Mouse (Mus musculus) heart, embryonic 11.5 days (tissue): ENCODE measurements at regions not wholly inside any gene's neighbourhood (a gene's known extent, or its start where the extent isn't known, plus 50 kb on each side); places are given as distances from the start of the nearest gene placed in this dataset.

Experiments used
- ATAC-seq: fragments of 200-750 bp; cut with Nextera tagmentation; replicated peaks from 2 replicates; pipeline ENCODE4 v1.8.0; 2017; ENCODE audit warnings: moderate library complexity; ENCODE audit not compliant: insufficient number of reproducible peaks, low FRiP score, low TSS enrichment
- H3K27ac ChIP-seq: fragments of 300-500 bp; sonication (generic); 2 replicates; pipeline ENCODE4 v1.5.1; 2014; ENCODE audit warnings: mild to moderate bottlenecking, low read depth, low read length
- H3K27me3 ChIP-seq: fragments of 300-500 bp; sonication (generic); 2 replicates; pipeline ENCODE4 v1.6.1; 2014; ENCODE audit warnings: mild to moderate bottlenecking, low read length, mixed read lengths; ENCODE audit not compliant: control insufficient read depth, insufficient read depth
- H3K36me3 ChIP-seq: fragments of 300-500 bp; sonication (generic); 2 replicates; pipeline ENCODE4 v1.6.1; 2014; ENCODE audit warnings: mild to moderate bottlenecking, low read length, moderate library complexity, mixed read lengths; ENCODE audit not compliant: control insufficient read depth, insufficient read depth
- H3K4me1 ChIP-seq: fragments of 300-500 bp; sonication (generic); 2 replicates; pipeline ENCODE4 v1.6.1; 2014; ENCODE audit warnings: low read length; ENCODE audit not compliant: control insufficient read depth, insufficient read depth
- H3K4me2 ChIP-seq: fragments of 300-500 bp; sonication (generic); 2 replicates; pipeline ENCODE4 v1.6.1; 2014; ENCODE audit warnings: mild to moderate bottlenecking, moderate library complexity
- H3K4me3 ChIP-seq: fragments of 300-500 bp; sonication (generic); 2 replicates; pipeline ENCODE4 v1.5.1; 2014; ENCODE audit warnings: low read depth, low read length
- H3K9ac ChIP-seq: fragments of 300-500 bp; sonication (generic); 2 replicates; pipeline ENCODE4 v1.6.1; 2014; ENCODE audit warnings: mild to moderate bottlenecking, low read depth, low read length, moderate library complexity
- H3K9me3 ChIP-seq: fragments of 300-500 bp; sonication (generic); replicated peaks from 2 replicates; pipeline ENCODE4 v1.6.1; 2016; ENCODE audit warnings: low read length; ENCODE audit not compliant: control insufficient read depth
- WGBS: fragments of 180-500 bp; shearing (Covaris S2); extraction: QIAGEN DNeasy Blood & Tissue Kit; methylation state at CpG from one replicate; pipeline ENCODE4 v1.1.7; 2014; ENCODE audit not compliant: insufficient replicate concordance; 5-methylcytosine and 5-hydroxymethylcytosine counted together

DNA sequence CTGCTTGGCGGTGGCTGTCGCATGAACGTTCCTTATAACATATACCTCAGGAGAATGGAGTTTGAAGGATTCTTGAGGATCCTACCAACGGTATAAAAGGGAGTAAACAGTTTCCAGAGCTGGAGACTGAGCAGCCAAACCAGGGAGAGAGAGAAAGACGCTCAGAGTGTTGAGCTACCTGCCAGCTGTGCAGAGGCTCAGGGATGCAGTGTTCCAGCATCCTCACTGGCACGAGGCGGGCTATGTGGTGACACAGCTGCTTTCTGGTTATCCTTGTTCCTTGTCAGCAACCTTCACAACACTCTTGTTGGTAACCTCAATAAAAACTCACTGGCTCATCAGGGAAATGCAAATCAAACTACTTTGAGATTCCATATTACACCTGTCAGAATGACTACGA, 84.1 kb upstream of the Armc2 start:
- WGBS, result 87% methylated on average over 8 of the region's 8 CpGs
- H3K9ac ChIP-seq, result no peak overlapping the region
- H3K36me3 ChIP-seq, result no peaks in the 10 kb centered on the region
- 0 out of 2 replicates have a peak, but pooled peaks cover 2% of the 10 kb centered on the region for H3K4me1 ChIP-seq
- H3K9me3 ChIP-seq, result peaks cover 4% of the 10 kb centered on the region; the same call in 1 of the 2 replicates
- no peak overlapping the region for H3K4me3 ChIP-seq
- H3K27ac ChIP-seq, result no peak overlapping the region
- H3K27me3 ChIP-seq, result no peaks in the 10 kb centered on the region
- H3K4me2 ChIP-seq, result no peak overlapping the region
- ATAC-seq, result no peak

DNA sequence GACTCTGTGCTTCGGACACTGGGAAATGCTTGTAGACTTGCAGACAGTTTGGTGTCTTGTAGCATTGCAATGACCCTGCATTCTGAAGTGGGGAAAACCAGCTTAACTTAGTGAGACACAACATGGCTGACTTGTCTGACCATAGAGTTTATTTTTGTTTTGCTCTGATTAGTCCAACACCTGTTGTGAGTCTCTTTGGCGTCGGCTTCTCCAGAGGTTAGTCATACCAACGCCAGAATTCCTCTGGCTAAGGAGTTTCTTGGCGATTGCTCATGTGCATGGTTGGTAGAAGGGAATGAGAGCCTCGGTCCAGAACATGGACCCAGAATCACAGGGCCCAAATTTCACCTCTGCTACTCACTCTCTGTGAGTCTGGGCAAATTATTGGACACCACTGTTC, 82.9 kb upstream of the Armc2 start:
- no peak for ATAC-seq
- 74% methylated on average over 6 of the region's 6 CpGs for WGBS
- Histone ChIP-seq H3K27me3 (no peaks in the 10 kb centered on the region), H3K4me3 (no peak overlapping the region), H3K27ac (no peak overlapping the region), H3K9ac (no peak overlapping the region), H3K36me3 (no peaks in the 10 kb centered on the region), H3K4me2 (no peak overlapping the region), H3K4me1 (0 out of 2 replicates have a peak, but pooled peaks cover 2% of the 10 kb centered on the region), H3K9me3 (peaks cover 4% of the 10 kb centered on the region; the same call in 1 of the 2 replicates)

DNA sequence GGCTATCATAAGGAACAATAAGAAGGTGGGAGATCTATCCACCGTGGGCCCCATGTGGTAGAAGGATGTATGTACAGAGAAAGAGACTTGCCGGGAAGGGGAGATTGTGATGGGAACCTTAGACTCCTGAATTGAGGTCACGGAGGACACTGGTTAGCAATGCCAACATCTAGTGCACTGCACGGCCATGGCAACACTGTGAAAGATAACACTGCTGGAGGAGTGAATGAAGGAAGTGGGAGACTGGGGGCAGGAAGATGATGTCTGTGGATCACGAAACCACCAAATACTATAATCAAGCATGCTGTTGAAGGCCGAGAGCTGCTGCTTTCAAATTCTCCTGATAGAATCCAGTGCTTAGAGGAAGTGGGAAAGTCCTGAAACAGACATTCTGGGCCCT, 78.7 kb upstream of the Armc2 start:
- H3K27ac ChIP-seq, result no peak overlapping the region

DNA sequence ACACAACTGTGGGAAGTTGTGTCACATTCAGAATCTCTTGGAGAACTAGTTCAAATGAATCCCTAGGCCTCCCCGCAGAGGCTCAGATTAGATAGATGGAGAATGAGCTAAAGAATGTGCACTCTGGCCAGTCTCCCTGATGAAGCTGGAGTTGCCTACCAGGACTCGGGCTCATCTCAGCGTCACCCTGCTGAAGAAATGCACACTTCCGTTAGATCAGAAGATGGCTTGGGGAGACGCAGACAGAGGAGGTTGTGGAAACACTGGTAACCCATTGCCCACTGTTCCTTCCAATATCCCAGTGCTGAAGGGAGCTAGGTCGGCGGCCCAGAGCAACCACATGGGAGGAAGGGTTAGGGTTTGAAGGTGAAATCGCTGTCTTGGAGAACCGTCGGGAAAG, 77.7 kb upstream of the Armc2 start:
- 77% methylated on average over 10 of the region's 10 CpGs for WGBS

More for the DNA sequence above, 78.7 kb upstream of the Armc2 start:
- 75% methylated on average over 6 of the region's 6 CpGs for WGBS
- Histone ChIP-seq H3K4me3 (no peak overlapping the region), H3K27me3 (no peaks in the 10 kb centered on the region), H3K9ac (no peak overlapping the region), H3K4me2 (no peak overlapping the region), H3K36me3 (no peaks in the 10 kb centered on the region), H3K9me3 (no peaks in the 10 kb centered on the region), H3K4me1 (peaks cover 13% of the 10 kb centered on the region)
- ATAC-seq, result no peak

DNA sequence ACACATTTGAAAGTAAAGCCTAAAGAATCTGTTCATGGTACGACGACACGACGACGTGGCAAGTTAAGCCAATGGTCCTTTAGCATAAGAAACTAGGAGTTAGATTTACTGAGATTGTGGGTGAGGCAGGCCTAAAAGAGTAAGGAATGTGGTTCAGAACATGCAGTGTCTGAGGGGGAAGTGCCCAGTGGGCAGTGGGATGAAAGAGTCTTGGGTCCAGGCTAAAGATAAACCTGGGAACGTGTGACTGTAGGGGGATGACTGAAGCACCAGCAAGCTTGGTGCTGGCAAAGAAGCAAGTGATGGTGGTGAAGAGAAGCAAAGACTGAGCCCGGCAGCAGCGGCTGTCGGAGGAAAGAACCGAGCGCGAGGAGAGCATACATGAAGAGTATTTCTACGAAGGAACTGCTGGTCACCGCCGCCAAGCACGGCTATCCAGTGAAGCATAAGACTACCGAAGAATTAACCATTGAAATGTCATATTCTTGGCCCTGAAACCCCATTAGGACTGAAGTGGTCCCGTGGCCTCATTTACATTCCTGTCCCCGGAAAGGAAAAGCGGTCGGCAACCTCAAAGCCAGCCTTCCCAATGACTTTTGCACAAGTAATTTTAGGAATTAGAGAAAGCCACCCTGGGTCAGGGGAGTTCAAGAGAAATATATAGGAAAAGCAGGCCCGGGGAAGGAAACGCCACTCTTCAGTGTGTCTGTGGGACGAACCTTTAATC, 76.2 kb upstream of the Armc2 start:
- H3K27ac ChIP-seq, result no peak overlapping the region
- no peak overlapping the region for H3K9ac ChIP-seq
- no peaks in the 10 kb centered on the region for H3K27me3 ChIP-seq
- peaks cover 23% of the 10 kb centered on the region for H3K4me1 ChIP-seq
- no peaks in the 10 kb centered on the region for H3K9me3 ChIP-seq
- H3K36me3 ChIP-seq, result no peaks in the 10 kb centered on the region
- no peak overlapping the region for H3K4me3 ChIP-seq
- no peak overlapping the region for H3K4me2 ChIP-seq
- ATAC-seq, result no peak
- WGBS, result 77% methylated on average over 24 of the region's 24 CpGs

More for the DNA sequence above, 77.7 kb upstream of the Armc2 start:
- H3K36me3 ChIP-seq, result no peaks in the 10 kb centered on the region
- H3K4me2 ChIP-seq, result no peak overlapping the region
- no peak for ATAC-seq
- peaks cover 20% of the 10 kb centered on the region for H3K4me1 ChIP-seq
- H3K27me3 ChIP-seq, result no peaks in the 10 kb centered on the region
- no peak overlapping the region for H3K27ac ChIP-seq
- no peak overlapping the region for H3K4me3 ChIP-seq
- H3K9ac ChIP-seq, result no peak overlapping the region
- no peaks in the 10 kb centered on the region for H3K9me3 ChIP-seq

DNA sequence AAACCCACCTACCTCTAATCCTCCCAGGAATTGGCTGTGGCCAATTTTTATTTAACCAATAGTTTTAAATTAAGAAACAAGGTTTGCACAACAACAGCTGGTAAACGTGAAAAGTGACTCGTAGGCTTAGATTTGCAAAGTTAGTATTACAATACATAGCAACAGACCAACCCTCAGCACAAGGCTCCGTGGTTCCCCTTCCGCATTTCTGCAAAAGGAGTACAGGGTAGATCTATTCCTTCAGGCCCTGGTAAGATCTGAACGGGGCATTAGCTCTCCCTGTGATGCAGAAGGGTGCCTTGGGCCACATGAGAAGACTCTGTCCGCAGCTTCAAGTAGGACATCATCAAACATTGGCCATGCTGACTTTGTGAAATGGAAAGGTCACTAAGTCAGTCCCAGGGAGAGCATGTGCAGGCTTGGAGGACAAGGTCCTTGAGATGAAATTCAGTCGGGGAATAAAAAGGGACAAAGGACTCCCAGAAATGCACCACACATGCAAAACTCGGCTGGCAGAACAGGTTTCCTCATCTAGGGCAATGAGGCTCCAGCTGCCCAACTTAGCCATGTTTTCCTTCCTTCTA, 75.0 kb upstream of the Armc2 start:
- Histone ChIP-seq H3K9ac (no peak overlapping the region), H3K27ac (no peak overlapping the region), H3K27me3 (no peaks in the 10 kb centered on the region), H3K4me2 (no peak overlapping the region), H3K4me1 (peaks cover 35% of the 10 kb centered on the region), H3K4me3 (no peak overlapping the region), H3K36me3 (no peaks in the 10 kb centered on the region), H3K9me3 (no peaks in the 10 kb centered on the region)
- WGBS, result 79% methylated on average over 8 of the region's 8 CpGs
- no peak for ATAC-seq

DNA sequence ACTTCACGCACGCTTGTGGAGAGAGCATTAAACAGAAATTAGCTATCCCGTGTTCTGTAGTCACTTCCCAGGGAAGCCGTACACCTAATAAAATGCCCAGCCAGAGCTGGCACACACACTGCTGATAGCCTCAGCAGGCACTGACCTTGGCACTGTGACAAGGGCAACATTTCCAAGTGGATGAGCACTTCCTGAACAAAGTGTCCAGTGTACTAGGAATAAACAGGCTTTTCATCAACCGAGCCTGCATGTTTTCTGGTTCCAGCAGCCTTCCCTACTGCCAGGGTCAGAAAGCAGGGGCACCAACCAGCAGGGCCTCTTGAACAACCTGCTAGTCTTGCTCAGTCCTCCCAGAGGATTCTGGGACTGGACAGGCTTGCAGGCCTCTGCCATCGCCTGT, 74.3 kb upstream of the Armc2 start:
- Histone ChIP-seq H3K4me2 (no peak overlapping the region), H3K36me3 (no peaks in the 10 kb centered on the region), H3K4me3 (no peak overlapping the region), H3K27ac (peak overlapping the region; percentile 41; the same call in 1 of the 2 replicates), H3K9me3 (no peaks in the 10 kb centered on the region), H3K9ac (no peak overlapping the region), H3K27me3 (no peaks in the 10 kb centered on the region), H3K4me1 (peaks cover 37% of the 10 kb centered on the region)
- WGBS, result 67% methylated on average over 6 of the region's 6 CpGs
- ATAC-seq, result no peak

DNA sequence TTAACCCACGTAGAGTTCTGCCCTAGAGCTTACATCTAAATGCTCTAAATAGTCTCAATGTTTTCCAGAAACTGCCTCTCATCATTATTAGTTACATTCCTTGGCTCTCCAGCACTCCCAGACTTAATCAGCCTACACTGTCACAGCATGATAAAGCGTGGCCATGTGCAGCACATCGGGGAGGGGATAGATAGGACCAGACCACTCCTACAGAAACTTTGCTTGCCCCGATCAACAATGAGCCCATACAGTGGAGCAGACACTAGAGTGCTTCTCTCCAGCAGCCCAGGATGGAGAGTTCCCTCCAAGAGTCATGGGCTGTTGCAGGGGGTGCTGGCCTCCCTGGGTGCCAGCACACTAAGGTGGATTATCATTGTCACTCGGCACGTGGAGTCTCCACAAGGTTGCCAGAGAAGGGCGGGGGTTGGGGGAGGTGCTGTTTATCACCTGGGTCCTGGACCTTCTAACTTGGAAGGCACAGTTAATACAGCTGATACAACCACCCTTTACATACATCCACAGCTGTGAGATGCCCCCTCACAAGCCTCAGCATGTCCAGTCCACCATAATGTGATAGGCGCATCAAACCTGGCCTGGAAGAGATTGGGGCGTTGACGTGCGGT, 73.4 kb upstream of the Armc2 start:
- no peaks in the 10 kb centered on the region for H3K9me3 ChIP-seq
- H3K4me3 ChIP-seq, result no peak overlapping the region
- H3K4me1 ChIP-seq, result peaks cover 37% of the 10 kb centered on the region
- peak overlapping the region; percentile 37; the same call in 1 of the 2 replicates for H3K27ac ChIP-seq
- WGBS, result 45% methylated on average over 11 of the region's 11 CpGs
- no peak overlapping the region for H3K4me2 ChIP-seq
- ATAC-seq, result no peak
- H3K27me3 ChIP-seq, result no peaks in the 10 kb centered on the region
- no peaks in the 10 kb centered on the region for H3K36me3 ChIP-seq
- H3K9ac ChIP-seq, result no peak overlapping the region
